Mouse (Mus musculus) cortical plate, adult 2 months (tissue): ENCODE measurements around the gene Tie1. TPM values are rescaled to one million over a fixed set of nuclear protein-coding genes. Genes with fewer than 3 reads are reported as not detected.

ENCODE experiments used
- H3K27ac ChIP-seq: fragments of 200-500 bp; 2 replicates; pipeline ENCODE4 v1.5.1; 2012; ENCODE audit warnings: low read length, control low read depth, inconsistent platforms; ENCODE audit not compliant: insufficient read depth
- H3K4me1 ChIP-seq: fragments of 200-500 bp; 2 replicates; pipeline ENCODE4 v1.6.1; 2011; ENCODE audit warnings: low read length; ENCODE audit not compliant: control insufficient read depth, insufficient read depth
- H3K4me3 ChIP-seq: fragments of 200-500 bp; 2 replicates; pipeline ENCODE4 v1.5.1; 2011; ENCODE audit warnings: mild to moderate bottlenecking, low read length, control low read depth; ENCODE audit not compliant: insufficient read depth
- CTCF ChIP-seq: fragments of 200-500 bp; IDR thresholded peaks from 2 replicates; pipeline ENCODE4 v1.5.1; 2011; ENCODE audit warnings: mild to moderate bottlenecking, control low read depth, low read length; ENCODE audit not compliant: insufficient read depth; ENCODE audit errors: extremely low read depth
- POLR2A ChIP-seq: fragments of 200-500 bp; IDR thresholded peaks from 2 replicates; pipeline ENCODE4 v1.6.1; 2011; ENCODE audit warnings: mild to moderate bottlenecking, low read length, control low read depth; ENCODE audit not compliant: insufficient read depth; ENCODE audit errors: extremely low read depth
- polyA plus RNA-seq: library from polyadenylated mRNA; depleted of rRNA; stranded (reverse); fragments of >200 nt; gene quantifications from 2 replicates; pipeline ENCODE4 v1.2.3, GENCODE M21; 2012

The Tie1 gene
- polyA plus RNA-seq, 1 experiment, result 13.2 TPM

DNA sequence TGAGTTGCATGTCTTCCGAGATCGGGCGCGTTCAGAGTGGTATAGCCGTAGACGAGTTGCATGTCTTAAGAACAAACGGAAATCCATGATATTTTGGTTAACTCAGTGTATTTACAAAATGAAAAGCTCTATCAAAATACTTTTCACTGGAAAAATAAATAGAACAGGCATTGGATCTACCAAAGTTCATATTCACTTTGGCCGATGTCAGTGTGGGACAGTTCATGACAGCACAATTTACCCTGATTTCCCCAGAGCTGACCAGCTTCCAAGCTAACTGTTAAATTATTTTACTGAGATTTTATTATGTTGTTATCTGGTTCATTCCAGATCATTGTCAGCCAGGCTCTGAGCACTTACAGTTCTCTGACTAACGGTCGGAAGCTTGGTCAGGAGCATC lies 600 bp upstream of the Tie1 start:
- no peak for TF ChIP-seq POLR2A
- TF ChIP-seq CTCF, result no peak
- H3K4me1 ChIP-seq, result no peaks in the 10 kb centered on the region
- H3K4me3 ChIP-seq, result no peak overlapping the region
- no peak overlapping the region for H3K27ac ChIP-seq

DNA sequence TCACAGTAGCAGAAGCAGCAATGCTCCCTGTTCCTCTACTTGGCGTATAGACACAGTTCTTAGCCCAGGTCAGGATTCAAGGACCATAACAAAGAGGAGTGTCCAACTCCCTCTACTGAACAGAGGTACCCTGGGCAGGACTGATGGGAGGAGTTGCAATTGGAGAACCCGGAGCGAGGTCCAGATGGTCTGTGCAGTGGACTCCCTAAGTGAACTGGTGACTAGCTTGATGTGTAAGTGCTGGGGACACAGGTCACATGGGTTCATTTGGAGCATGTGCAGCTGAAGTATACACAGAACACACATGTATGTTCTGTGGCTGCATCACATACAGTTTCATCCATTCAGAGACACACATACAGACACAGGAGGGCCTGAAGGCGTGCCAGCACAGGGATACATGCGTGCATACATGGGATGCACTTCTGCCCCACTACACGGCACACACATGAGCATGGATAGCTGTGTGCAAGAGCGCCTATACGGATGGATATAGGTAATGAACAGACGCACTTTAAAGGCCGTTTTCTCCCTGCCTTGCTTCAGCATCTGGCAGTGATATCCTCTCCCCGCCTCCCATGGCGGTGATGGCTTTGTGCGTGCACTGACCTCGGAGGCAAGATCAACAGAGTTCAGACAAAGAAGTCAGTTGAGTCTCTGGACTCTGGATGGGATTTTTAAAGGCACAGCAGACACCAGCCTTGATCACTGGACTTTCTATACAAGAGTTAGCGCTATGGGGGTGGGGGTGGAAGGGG lies 12.9 kb downstream of the Tie1 start:
- Histone ChIP-seq H3K27ac (no peak overlapping the region), H3K4me1 (no peaks in the 10 kb centered on the region), H3K4me3 (no peak overlapping the region)
- no peak for TF ChIP-seq POLR2A
- TF ChIP-seq CTCF, result no peak

DNA sequence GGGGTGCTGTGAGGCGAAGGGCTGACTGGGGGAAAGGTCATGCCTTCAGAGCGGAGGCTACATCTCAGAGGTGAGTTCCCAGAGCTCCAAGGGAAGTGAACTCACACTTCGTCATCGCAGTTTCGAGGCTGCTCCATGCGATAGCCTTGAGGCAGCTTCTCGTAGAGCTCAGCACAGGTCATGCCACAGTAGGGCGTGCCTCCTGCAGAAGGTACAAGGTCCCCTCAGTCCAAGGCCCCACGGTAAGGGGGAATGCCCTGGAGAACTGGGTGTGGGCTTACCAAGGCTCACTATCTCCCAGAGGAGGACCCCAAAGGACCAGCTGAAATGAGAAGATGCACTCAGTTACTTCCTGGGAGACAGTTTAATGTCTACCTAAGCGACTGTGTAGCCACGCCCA lies 17.2 kb downstream of the Tie1 start:
- no peaks in the 10 kb centered on the region for H3K4me1 ChIP-seq
- no peak for TF ChIP-seq POLR2A
- no peak for TF ChIP-seq CTCF
- no peak overlapping the region for H3K4me3 ChIP-seq
- no peak overlapping the region for H3K27ac ChIP-seq

DNA sequence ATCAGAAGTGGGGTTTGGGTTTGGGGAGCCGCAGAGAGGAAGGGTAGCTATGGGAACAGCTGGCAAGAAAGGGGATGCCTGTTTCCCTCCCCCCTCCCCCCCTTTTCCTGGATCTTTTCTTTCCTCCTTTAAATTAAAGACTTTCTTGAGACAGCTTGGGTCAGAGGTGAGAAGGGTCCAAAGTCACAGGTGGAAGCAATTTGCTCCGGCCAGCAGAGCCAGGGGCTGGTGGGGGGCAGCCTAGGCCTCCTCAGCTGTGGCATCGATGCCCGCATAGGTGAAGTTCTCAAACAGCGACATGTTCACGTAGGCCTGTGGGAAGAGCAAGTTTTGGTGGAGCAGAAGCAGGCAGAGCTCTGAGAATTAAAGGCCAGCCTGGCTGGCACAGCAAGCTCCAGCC lies 18.6 kb downstream of the Tie1 start:
- no peaks in the 10 kb centered on the region for H3K4me1 ChIP-seq
- no peak overlapping the region for H3K4me3 ChIP-seq
- no peak overlapping the region for H3K27ac ChIP-seq
- TF ChIP-seq POLR2A, result no peak

DNA sequence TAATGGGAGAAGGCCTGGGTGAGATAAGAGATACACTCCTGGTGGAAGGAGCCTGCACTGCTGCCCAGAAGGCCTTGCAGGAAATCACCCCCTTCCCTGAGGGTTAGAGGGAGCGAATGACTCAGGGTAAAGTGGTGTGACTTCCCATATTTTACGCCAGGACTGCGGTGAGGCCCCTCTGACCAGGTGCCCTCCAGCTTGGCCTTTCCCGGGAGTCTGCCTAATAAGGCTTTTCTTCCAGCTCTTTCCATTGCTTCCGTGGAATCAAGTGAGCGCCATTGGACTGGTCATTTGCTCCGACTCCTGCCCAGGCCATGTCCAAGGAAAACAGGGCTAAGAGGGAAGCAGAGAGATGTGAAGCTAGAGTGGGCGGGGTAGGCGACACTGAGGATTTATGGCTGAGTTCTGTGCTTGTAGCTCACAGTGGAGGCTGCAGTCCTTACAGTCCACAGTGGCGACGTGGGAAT lies 24.1 kb downstream of the Tie1 start:
- TF ChIP-seq POLR2A, result no peak
- TF ChIP-seq CTCF, result no peak

DNA sequence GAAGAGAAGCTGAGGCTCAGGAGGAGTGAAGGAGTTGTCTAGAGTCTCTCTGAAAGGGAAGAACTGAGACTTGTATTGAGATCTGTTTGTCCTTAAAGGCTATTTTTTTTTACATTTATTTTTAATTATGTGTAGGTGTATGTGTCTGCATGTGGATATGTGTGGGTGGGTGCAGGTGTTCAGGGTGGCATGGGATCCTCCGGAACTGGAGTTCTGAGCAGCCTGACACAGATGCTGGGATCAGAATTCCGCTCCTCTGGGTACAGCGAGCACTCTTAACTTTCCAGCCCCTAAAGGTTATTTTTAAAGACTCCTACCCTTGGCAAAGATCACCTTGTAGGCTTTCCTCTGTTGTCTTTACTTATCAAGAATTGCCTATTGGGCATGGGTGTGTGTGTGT lies 24.9 kb downstream of the Tie1 start:
- H3K27ac ChIP-seq, result no peak overlapping the region
- TF ChIP-seq POLR2A (no peak), CTCF (no peak)
- no peak overlapping the region for H3K4me3 ChIP-seq

More for the DNA sequence above, 24.1 kb downstream of the Tie1 start:
- peaks cover 1% of the 10 kb centered on the region; the same call in 1 of the 2 replicates for H3K4me1 ChIP-seq
- H3K27ac ChIP-seq, result no peak overlapping the region
- no peak overlapping the region for H3K4me3 ChIP-seq

DNA sequence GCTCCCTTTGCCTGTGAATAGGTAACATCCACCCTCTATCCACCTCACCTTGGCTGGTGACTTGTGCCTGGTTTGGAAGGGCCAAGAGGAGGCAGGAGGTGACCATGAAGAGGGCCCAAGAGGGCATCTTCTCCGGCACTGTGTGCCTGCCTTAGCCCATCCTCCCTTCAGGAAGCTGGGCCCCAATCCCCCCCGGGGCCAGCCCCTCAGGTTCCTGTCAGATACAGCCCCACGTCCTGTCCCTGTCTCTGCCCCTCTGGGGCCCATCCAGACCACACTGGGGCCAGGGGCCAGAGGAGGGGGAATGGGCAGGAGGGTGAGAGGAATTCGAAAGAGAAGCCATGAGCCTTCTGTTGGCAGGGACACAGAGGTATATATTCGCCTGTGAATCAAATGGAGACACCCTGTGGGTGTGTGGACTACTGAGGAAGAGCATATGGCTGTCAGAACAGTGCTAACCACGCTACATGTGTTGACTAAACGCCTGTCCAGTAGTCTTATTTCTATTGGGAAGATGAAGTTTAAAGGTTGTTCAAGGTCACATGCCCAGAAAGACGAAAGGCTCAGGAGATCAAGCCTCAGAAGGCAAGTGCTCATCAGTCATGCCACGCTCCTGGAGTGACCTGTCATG lies 32.4 kb downstream of the Tie1 start, which contains the start of gene Mpl:
Mpl (minus strand) TSS at position 169 of the 631 bp plus-strand sequence.
- no peaks in the 10 kb centered on the region for H3K4me1 ChIP-seq
- no peak within 1 kb of the TSS for H3K4me3 ChIP-seq
- TF ChIP-seq POLR2A (no peak), CTCF (no peak)
- no peak within 1 kb of the TSS for H3K27ac ChIP-seq

More for the DNA sequence above, 24.9 kb downstream of the Tie1 start:
- H3K4me1 ChIP-seq, result peaks cover 1% of the 10 kb centered on the region; the same call in 1 of the 2 replicates

DNA sequence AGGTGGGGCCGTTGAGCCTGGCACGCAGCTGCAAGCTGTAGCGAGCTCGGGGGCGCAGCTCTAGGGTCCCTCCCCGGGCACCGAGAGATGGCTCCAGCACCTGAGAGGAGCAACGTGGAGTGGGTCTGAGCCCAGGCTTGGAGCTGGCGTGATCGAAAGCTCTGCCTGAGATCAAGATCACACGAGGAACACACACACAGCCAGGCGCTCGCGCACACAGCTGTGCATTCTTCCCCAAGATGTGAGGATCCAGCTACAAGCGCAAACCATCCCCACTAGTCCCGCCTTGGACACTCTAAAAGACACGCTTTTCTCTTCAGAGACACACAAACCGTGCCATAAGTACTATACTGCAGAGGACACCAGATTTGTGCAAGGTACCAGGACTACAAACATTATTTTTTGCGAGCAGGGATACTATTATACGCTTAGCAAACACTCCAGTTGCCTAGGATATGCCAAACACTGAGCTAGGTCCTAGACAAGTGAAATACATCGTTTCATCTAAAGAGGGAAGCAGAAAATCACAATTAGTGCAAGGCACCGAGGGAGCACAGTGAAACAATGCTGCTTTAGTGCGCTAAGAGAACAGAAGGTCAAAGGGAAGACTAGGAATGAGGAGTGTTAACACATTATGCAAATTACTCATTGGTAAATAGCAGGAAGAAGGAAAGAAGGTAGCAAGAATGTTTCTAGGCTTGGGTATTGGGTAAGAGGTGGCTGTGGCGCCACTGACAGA lies 43.3 kb downstream of the Tie1 start:
- H3K27ac ChIP-seq, result peak overlapping the region; percentile 18; the same call in 1 of the 2 replicates
- TF ChIP-seq POLR2A (no peak), CTCF (peak; percentile 0; the same call in 1 of the 2 replicates)
- peak overlapping the region; percentile 5; the same call in 1 of the 2 replicates for H3K4me3 ChIP-seq
- peaks cover 2% of the 10 kb centered on the region; the same call in 1 of the 2 replicates for H3K4me1 ChIP-seq

DNA sequence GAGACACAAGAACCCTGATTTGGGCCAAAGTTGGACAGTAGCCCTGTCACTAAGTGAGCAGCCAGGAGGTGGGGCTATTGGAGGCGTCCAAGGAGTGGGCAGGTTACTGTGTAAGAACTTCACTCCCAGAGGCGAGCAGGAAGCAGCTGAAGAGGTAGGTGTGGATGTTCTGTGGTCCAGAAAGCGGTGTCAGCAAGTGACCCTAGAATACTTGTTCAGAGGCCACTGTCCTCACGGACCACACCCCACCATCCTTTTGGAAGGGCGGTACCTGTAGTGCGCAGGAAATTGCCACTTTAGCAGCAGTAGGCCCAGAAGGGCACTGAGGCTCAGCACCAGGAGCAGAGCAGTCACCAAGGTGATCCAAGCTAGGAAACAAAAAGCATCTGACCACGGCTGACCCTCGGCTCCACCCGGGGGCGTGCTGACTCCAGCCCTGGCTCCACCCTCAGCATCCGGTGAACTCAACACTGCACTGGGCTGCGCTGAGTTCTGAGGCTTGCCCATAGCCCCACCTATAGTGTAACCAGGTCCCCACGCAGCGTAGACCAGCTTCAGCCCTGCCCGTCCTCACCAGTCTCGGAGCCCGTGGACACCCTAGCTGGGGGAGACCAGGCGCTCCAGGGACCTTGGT lies 44.0 kb downstream of the Tie1 start:
- TF ChIP-seq POLR2A (no peak), CTCF (0 out of 2 replicates have a peak, but pooled peaks have one; percentile 3)
- peaks cover 2% of the 10 kb centered on the region; the same call in 1 of the 2 replicates for H3K4me1 ChIP-seq
- peak overlapping the region; percentile 18; the same call in 1 of the 2 replicates for H3K27ac ChIP-seq
- peak overlapping the region; percentile 5; the same call in 1 of the 2 replicates for H3K4me3 ChIP-seq
